Mouse (Mus musculus) skeletal muscle tissue, adult 2 months (tissue): ENCODE measurements around the gene Glis1.

Source experiments
- DNase-seq: peaks from one replicate; pipeline ENCODE4 v3.0.0-alpha.2; 2012; ENCODE audit warnings: low read depth, low spot score

Gene Glis1

DNA sequence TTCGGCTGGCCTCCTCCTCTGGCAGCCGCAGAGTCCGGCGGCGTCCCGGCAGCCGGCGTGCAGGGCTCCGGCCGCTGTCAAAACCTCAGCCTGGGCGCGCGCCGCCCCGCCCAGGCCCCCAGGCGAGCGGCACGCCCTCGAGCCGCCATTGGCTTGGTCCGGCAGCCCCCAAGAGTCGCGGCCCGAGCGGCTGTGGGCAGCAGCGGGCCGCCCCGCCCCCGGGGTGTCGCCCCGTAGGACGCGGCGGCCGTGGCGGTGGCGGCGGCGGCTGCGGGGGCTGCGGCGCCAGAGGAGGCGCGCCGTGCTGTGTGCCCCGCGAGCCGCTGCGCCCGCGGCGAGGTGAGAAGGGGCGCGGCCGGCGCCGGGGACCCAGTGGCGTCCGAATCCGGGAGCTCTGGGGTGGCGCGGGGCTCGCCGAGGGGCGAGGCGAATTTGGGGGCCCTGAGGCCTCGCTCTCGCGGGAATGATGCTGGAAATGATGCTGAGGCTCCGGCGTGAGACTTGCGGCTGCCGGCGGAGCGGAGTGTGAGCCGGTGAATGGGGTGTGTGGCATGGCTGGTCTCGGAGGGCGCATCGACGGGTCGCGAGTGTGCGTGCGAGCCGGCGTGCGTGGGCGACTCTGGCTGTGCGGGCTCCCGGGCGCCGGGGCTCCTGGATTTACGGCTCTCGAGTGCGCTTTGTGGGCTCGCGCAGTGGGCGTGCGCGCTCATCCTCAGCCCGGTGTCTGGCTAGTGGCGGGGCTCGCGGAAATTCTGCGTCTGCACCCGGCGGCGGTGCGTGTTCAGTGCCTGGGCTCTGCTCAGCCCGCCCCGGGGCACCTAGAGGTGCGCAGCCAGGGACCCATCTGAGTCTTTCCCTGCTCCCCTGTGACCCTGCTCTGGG is at the start of gene Glis1:
Gene Glis1, plus strand, starts transcription at position 236 of the 882 bp plus-strand sequence.
- peak; percentile 51 for DNase-seq

DNA sequence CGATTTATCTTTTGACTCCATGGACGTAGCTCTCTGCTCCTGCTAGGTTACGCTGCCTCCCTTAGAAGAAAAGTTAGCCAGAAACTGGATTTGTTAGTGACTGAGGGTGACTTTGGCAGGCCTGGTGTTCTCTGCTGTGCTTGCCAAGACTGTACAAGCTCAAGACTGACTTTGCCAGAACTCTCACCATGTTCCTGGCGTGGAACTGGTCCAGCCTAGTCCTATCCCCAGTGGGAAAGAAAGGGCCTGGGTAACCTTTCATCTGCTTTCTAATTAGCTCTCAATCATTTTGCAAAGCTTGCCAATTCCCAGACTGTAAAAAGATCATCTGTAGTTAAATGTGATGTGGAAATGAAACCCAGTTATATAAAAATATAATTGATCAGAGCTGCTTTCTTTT is 47.4 kb upstream of the Glis1 start:
- peak; percentile 35 for DNase-seq

DNA sequence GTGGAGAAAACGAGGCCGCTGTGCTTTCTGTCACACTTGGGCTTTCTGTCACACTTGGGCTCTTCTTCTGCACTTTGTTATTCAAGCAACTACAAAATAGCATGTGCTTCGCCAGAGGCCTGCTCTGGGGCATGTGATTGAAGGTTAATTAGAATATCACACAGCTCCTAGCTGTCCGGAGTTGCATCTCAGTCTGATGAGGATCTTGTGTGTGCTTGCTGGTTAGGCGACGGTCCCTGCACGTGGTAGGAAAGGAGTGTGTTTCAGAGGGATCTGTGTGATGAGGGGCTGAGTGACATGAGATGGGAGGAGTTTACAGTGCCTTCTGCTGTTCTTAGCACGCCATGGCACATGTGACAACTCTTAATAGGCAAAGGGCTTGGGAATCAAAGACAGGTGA is 46.9 kb upstream of the Glis1 start:
- DNase-seq = no peak

DNA sequence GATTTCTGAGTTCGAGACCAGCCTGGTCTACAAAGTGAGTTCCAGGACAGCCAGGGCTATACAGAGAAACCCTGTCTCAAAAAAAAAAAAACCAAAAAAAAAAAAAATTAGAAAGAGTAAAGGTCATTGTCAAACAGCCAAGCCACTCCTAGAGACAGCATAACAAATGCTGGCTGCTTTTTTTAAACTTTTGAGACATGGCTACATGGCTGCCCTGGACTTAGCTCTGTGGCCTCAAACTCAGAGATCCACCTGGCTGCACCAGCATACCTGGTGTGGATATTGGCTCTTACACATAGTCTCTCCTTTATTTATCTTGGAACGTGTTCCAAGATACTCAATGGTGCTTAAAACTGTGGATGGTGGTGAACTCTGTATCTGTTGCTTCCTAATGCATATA is 46.1 kb upstream of the Glis1 start:
- no peak for DNase-seq

DNA sequence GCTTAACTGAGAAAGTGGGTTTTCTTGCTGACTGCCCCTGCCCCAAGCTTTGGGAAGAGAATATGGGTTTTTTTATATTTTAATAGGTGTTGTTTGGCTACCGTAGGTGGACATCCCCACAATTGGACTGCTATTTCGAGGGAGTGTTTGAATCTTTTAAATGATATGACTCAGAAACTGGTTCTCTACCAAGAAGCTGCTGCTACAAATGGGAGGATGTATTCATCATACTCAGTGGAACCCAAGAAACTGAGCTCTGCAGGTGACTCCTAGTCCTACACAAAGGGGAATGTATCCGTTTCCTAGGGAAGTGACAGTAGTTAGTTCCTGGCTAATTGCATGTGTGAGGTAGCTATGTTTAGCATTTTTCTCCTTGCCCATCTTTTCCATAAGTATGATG is 45.0 kb upstream of the Glis1 start:
- DNase-seq = no peak

DNA sequence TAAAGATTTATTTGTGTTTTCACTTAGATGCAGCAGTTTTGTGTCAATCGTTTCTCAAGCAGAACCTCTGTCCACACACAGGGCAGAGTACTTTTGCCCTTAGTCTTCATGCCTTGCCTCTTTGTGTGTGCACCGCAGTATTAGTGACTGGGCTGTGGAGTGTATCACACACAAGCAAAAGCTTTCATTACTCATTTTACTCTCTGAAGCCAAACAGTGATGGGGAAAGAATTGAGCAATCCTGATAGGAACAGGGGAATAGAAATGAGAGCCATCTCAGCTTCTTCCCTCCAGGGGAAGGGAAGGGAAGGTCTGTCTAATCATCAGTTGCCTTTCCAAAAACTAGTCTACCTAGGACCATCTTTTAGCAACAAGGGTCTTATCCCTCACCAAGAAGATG is 40.6 kb upstream of the Glis1 start:
- no peak for DNase-seq

DNA sequence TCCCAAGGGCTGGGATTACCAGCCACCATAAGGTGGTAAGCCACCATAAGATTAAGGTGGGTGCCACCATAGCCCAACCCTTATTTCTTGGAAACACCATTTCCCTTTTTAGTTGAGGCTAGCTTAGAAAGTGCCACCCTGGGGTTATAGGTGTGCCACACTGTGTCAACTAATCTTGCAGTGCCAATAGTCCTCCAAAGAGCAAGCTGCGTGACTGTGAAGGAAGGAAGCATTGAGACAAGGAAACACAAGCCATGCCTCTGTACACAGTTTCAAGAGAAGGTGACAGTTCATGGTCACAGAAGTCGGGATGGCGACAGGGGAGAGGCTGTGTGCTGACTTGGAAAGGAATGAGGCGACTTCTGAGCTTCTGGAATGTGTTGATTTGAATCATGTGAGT is 14.2 kb upstream of the Glis1 start:
- DNase-seq = no peak

DNA sequence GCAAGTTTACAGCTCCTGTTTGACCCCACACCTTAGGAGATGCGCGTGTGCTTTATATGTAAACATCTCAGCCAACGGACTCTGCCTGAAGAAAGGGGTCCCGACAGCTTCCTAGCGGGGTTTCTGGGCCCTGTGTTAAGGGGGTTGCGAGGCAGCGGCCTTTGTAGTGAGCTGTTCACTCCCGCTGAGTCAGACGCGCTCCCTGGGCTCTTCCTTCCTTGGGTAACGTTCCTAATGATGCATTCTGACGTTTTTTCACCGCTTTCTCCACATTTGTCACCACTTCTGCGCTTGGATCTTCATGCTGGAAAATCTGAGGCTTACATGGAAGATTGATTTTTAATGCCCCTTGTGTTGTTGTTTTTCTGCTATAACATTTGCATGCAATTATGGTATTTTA is 12.7 kb upstream of the Glis1 start:
- no peak for DNase-seq

DNA sequence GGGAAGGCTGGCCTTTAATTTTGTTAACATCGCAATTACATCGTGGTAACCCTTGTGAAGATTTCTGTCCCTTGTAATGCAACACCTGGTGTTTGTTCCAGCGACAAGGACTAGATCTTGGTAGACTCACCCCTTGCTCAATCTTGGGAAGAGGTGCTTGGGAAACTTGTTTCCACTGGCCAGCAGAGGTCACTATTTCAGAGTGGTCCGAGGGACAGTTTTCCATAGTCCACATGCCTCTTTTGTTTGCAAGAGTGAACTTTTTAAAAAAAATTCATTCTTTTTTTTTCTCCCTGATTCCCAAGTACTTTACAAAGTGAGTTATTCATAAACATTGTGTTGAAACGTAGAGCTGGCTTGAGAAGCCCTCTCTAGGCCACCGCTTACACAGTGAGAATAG is 12.2 kb upstream of the Glis1 start:
- no peak for DNase-seq

DNA sequence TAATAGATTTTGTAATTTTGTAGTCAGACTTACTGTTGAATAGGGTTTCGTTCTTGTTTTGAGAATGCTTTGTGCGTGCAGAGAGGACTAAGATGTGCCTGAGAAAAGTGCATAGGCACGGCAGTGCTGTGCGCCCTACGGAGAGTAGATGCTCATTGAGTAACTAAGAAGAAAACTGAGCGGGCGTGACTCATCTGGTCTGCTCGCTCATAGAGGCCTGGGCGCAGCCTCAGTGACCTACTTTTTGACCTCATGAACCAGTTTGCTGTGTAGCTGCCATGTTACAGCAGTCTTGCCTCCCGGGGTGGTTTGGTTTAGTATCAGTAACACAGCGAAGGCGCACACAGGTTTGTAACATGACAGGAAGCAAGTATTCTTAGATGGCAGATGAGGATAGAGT is 8.8 kb upstream of the Glis1 start:
- DNase-seq = no peak

DNA sequence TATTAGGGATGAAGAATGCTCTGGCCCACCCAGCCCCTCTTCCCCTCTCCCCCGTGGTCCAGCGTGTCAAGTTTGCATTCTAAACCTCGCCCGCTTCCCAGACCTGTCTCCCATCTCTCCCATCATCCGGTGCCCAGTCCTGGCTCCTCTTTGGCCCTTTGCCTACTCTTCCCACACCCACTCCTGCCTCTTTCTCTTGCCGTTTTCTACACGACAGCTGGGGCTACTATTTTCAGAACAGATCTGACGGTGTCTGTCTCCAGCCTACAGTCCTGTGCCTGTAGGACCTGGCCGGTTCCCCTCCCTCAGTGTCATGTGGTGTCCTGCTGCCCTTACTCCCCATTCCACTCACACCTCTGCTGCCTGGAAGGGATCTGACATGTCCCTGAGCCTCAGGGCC is 7.8 kb upstream of the Glis1 start:
- no peak for DNase-seq

DNA sequence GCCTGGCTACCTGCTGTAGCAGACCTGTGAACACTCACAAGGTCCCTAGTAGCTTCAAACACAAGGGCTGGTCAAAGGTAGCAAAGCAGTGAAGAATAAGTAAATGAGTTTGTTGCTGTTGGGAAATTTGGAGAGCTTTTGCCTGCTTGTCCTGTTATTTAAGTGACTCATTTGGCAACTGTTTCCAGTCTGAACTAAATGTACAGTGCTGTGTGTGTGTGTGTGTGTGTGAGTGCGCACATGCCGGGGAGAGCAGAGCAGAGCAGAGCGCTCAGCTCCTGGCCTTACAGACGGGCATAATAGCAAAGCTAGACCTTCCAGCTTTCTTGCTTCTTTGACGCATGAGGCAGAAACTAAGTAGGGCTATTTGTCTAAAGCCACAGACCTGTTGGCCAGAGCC is 1.7 kb upstream of the Glis1 start:
- no peak for DNase-seq

DNA sequence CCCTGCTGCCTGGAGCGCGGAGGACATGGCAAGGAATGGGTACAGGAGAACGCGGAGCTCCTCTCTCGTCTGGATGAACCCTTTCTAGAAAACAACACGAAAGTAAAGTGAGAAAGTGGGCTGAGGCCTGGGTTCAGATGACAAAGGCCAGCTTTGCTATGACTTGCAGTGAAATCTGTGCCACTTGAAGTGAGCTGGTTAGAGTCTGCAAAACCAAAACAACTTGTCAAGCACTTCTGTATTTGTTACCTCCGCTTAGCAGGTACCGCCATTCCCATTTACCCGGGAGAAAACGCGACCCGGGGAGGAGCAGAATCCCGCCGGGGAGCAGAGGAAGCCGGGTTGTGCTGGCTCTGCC is 414 bp upstream of the Glis1 start:
- DNase-seq = no peak

DNA sequence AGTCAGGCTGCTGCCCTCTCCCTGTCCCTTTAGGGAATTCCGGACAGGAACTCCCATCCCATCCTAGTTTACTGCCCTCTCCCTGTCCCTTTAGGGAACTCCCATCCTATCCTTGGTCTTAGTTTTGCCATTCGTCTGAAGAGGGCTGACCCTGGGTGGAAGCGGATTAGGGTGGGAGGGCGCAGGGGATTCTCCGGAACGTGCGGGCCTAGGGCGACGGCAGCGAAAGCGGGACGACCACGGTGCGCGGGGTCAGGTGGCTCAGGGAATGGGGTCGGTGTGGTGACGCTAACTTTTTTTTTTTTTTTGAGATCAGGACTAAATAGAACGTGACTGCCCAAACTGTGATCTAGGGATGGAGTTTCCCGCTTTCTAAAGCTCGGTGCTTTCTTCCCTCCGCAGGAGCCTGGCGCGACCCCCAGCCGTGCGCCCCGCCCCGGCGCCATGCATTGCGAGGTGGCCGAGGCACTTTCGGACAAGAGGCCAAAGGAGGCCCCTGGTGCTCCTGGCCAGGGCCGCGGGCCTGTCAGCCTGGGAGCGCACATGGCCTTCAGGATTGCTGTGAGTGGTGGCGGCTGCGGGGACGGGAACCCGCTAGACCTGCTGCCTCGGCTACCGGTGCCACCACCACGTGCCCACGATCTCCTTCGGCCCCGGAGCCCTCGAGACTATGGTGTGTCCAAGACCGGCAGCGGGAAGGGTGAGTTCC is 1.0 kb downstream of the Glis1 start:
- DNase-seq = no peak

DNA sequence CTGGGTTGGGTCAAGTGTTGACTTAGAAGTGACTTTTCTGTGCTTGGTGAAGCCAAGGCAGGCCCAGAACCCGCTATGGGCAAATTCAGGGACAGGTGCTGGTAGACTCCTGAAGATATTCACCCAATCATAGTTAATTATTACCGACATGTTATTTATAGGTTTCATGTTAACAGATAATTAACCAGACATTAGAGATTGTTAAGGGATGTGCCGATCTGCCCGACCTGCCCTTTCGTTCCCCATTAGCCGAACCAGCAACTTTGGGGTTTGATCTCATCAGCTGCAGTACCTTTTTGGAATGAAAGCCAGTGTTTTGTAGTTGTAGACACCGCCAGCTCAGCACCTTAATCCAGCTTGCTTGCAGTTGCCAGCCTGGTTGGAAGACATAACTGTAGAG is 2.1 kb downstream of the Glis1 start:
- DNase-seq = no peak

DNA sequence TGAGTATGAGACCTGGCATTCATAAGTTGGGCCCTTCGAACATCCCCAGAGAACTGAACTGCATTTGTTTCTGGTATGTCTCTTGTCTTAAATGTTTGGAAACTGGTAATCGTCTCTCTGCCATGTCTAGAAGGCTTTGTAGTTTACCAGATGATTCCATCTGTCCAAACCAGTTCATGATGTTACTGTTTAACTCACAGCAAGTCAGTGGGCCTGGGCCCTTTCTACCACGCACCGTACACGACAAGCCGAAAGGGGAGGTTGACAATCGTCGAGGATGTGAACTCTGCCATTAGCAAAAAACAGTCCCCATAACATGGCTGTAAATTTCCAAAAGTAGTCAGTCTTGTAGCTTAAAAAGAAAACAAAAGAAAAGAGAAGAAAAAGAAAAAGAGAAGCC is 4.3 kb downstream of the Glis1 start:
- DNase-seq = no peak

DNA sequence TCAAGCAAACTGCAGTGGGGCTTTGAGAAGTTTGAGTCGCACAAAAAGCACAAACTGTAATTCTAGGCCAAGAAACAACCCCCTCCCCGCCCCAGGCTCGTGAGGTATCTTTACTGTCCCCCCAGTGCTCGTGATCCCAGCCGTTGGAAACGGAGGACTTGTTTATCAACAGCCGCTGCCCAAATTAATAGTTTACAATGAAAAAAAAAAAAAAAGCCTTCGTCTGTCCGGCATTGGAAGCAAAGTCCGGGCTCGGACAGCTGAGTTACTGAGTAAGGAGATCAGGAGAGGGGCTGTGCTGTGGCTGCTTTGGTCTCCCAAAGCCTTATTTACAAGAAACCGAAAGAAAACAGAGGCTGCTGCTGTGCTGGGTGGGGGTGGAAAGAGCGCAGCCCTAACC is 5.9 kb downstream of the Glis1 start:
- DNase-seq = no peak

DNA sequence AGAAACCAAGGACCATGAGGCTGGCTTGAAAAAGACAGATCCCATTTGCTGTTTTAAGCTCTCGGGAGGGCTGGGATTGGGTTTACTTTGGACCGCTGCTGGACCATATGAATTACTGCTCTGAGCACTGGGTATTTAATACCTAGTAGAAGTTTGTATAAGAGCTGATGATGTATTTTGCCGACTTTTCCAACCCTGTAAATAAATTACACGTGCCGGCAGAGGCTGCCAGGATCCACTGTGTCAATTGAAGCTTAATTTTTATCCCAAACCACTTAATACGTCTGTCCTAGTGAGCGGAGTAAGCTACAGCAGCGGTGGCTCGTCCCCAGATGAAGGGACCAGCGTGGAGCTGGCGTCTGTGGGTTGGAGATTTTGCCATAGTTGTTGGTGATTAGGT is 7.9 kb downstream of the Glis1 start:
- DNase-seq = no peak

DNA sequence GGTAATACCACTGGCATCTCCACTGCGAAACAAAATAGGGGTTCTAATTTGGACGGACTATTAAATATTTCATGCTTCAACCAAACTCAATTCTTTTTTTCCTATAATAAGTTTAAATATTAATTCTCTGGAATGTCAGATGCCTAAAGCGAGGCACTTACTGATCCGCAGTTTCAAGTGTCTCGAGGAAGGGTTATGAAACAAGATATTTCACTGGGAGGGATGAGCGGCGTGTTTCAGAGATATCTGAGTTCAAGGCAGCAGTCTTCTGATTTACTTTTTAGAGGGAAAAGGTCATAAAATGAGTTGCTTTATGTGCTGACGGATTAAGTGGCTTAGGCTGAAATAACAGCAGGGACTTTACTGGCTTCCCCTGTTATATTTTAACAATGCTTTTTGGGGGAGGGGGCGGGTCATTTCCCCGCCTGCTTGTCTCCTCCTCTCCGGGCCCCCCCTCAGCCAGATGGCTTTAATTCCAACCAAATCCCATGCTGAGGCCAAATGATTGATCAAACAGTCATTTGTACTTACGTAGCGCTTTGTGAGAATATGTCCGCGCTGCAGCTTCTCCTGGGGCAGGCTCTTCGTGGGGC is 8.6 kb downstream of the Glis1 start:
- DNase-seq = no peak

DNA sequence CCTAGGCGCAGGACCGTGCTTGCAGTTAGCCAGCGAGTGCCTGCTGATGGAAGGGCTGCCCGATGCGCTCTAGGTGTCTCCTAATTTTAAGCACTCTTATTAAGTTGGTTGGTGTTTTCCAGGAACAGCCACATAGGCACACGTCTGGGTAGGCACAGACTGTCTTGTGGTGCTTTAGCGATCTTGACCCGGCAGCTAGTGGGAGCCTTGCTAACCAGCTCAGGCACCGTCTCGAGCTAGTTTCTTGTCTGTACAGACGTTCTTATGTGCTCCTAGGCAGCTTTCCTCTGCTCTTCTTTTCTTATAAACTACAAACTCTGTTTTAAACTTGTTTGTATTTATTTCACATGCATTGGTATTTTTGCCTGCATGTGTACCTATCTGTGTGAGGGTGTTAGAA is 9.2 kb downstream of the Glis1 start:
- DNase-seq = no peak

DNA sequence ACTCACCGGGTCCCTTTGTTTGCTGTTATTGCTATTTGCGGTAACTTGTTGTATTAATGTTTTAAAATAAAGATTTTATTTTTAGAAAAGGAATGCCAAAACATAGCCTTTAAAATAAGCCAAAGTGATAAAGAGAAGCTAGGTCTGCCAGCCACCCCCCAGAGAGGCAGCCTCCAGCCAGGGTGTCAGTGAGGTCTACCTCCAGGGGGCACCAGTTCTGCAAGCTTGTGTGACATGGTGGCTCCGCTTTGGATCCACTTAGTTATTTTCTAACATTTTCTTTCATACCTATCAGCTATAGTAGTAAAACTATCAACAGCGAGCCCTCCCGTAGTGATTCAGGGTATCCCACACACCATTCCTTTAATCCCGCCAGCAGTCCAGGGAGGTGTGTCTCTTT is 14.1 kb downstream of the Glis1 start:
- no peak for DNase-seq

DNA sequence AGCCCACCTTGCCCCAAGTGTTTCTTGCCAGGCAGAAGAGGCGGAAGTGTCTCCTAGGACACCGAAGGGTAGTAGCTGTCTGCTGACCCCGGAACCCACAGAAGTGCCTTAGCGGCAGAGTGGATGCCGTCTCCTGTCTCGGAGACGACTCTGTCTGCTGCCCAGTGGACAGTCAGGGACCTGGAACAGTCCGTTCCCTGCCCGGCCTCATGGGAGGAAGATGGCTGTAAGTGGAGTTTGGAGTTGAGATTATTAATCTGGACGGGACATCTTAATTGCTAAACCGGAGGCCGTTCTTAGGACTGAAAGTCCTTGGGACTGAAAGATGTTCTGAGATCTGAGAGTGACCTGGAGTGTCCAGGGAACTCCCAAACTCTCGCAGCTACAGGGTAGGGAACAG is 15.1 kb downstream of the Glis1 start:
- DNase-seq = no peak
